Mouse (Mus musculus): ENCODE measurements around the gene Spty2d1. TPM values are rescaled to one million over a fixed set of nuclear protein-coding genes. Genes with fewer than 3 reads are reported as not detected.

Gene Spty2d1
- total and polyA plus RNA-seq, 3 experiments = 14.4 to 36.9 (median 14.9) TPM

DNA sequence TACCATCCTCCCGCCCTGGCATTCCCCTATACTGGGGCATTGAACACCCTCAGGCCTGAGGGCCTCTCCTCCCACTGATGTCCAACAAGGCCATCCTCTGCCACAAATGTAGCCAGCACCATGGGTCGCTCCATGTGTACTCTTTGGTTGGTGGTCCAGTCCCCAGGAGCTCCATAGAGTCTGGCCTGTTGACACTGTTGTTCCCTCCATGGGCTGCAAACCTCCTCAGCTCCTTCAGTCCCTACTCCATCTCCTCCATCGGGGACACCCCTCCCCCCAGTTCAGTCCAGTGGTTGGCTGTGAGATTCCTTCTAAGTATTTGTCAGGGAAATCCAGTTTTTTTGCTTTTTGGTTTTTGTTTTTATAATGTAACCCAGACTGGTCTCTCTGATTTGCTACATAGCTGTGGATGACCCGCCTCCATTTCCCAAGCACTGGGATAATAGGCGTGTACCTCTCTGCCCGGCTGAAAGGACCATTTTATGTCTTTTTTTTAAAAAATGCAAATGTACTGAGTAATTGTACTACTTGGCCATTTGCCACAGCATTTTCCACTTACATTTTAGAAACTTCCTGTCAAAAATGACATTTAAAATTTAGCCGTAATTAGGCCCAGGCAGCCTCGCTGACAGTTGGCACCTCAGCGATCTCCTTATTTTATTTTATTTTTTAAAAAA lies 22.4 kb upstream of the Spty2d1 start:
- Histone ChIP-seq H3K4me3 (ENCODE audit: control insufficient read depth in 1 of 2, insufficient read depth in 1 of 2, low read depth in 2 of 2, low read length in 2 of 2) (no peak overlapping the region), H3K79me2 (ENCODE audit: control insufficient read depth, insufficient read depth, low read length, poor library complexity) (no peaks in the 10 kb centered on the region), H3K27me3 (ENCODE audit: control insufficient read depth in 1 of 2, insufficient read depth in 2 of 2, low read length in 2 of 2) (peaks cover 2 to 5% of the 10 kb centered on the region in 2 experiments; a peak in 2 of 4 replicates), H3K4me1 (ENCODE audit: control insufficient read depth in 1 of 2, insufficient read depth in 2 of 2, low read length in 2 of 2) (no peaks in the 10 kb centered on the region; a peak in 1 of 4 replicates), H3K9ac (ENCODE audit: control insufficient read depth, low read depth, low read length, poor library complexity, severe bottlenecking) (no peak overlapping the region), H3K36me3 (ENCODE audit: control insufficient read depth in 1 of 2, insufficient read depth in 2 of 2, low read length in 2 of 2) (no peaks in the 10 kb centered on the region), H3K27ac (ENCODE audit: control insufficient read depth, low read depth, low read length) (no peak overlapping the region), H3K9me3 (replicated peaks; ENCODE audit: insufficient read depth, low read length) (no peaks in the 10 kb centered on the region)
- no peak for DNase-seq (ENCODE audit: low read depth, low spot score)
- TF ChIP-seq E2F4 (IDR thresholded peaks at IDR 0.05; ENCODE audit: borderline replicate concordance, low read depth, low read length) = no peak
- TF ChIP-seq MYC (IDR thresholded peaks at IDR 0.05; ENCODE audit: low read depth, low read length) = no peak
- no peak for TF ChIP-seq TAL1 (IDR thresholded peaks at IDR 0.05; ENCODE audit: low read length)
- no peak for TF ChIP-seq BHLHE40 (IDR thresholded peaks at IDR 0.05; ENCODE audit: borderline replicate concordance, low read depth, low read length)
- no peak for TF ChIP-seq SIN3A (IDR thresholded peaks at IDR 0.05; ENCODE audit: low read length)
- TF ChIP-seq POLR2AphosphoS2 (IDR thresholded peaks at IDR 0.05; ENCODE audit: low read length) = no peak
- no peak for TF ChIP-seq ETS1 (IDR thresholded peaks at IDR 0.05; ENCODE audit: low read depth, low read length)
- no peak for TF ChIP-seq MAX (IDR thresholded peaks at IDR 0.05; ENCODE audit: low read length)
- no peak for TF ChIP-seq ZC3H11A (IDR thresholded peaks at IDR 0.05; ENCODE audit: low read depth, low read length)
- no peak for TF ChIP-seq RCOR1 (IDR thresholded peaks at IDR 0.05; ENCODE audit: low read depth, low read length)
- TF ChIP-seq ZKSCAN1 (IDR thresholded peaks at IDR 0.05; ENCODE audit: low read depth, low read length) = no peak
- TF ChIP-seq CTCF (IDR thresholded peaks at IDR 0.05 in 2 of 3, conservative IDR thresholded peaks at IDR 0.05 in 1 of 3; ENCODE audit: control insufficient read depth in 1 of 3, insufficient read depth in 1 of 3, low read depth in 2 of 3, low read length in 3 of 3, poor library complexity in 1 of 3, severe bottlenecking in 1 of 3) = no peak
- no peak for TF ChIP-seq MAZ (IDR thresholded peaks at IDR 0.05; ENCODE audit: low read depth, low read length)
- no peak for TF ChIP-seq HCFC1 (IDR thresholded peaks at IDR 0.05; ENCODE audit: low read depth, low read length)
- no peak for TF ChIP-seq USF1 (IDR thresholded peaks at IDR 0.05; ENCODE audit: low read depth, low read length)
- no peak for TF ChIP-seq CHD2 (IDR thresholded peaks at IDR 0.05; ENCODE audit: low read length)
- TF ChIP-seq MAFK (IDR thresholded peaks at IDR 0.05; ENCODE audit: borderline replicate concordance, low read depth, low read length) = no peak

DNA sequence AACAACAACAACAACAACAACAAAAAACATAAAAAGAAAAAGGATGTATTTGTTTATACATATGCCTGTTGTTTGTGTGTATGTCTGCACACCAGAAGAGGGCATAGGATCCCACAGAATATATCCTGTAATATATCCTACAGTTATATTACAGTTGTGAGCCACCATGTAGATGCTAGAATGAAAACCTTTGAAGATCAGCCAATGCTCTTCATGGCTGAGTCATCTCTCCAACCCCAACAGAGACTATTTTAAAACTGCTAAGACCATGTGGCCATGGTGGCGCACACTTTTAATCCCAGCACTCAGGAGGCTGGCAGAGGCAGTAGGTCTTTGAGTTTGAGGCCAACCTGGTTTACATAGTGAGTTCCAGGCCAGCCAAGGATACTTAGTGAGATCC lies 19.3 kb upstream of the Spty2d1 start:
- DNase-seq (ENCODE audit: low read depth, low spot score) = no peak
- Histone ChIP-seq H3K27ac (ENCODE audit: control insufficient read depth, low read depth, low read length) (no peak overlapping the region), H3K4me1 (ENCODE audit: control insufficient read depth in 1 of 2, insufficient read depth in 2 of 2, low read length in 2 of 2) (no peaks in the 10 kb centered on the region), H3K27me3 (ENCODE audit: control insufficient read depth in 1 of 2, insufficient read depth in 2 of 2, low read length in 2 of 2) (no peaks in the 10 kb centered on the region; a peak in 1 of 4 replicates), H3K79me2 (ENCODE audit: control insufficient read depth, insufficient read depth, low read length, poor library complexity) (no peaks in the 10 kb centered on the region), H3K4me3 (ENCODE audit: control insufficient read depth in 1 of 2, insufficient read depth in 1 of 2, low read depth in 2 of 2, low read length in 2 of 2) (no peak overlapping the region), H3K9ac (ENCODE audit: control insufficient read depth, low read depth, low read length, poor library complexity, severe bottlenecking) (no peak overlapping the region), H3K9me3 (replicated peaks; ENCODE audit: insufficient read depth, low read length) (no peaks in the 10 kb centered on the region), H3K36me3 (ENCODE audit: control insufficient read depth in 1 of 2, insufficient read depth in 2 of 2, low read length in 2 of 2) (no peaks in the 10 kb centered on the region)
- TF ChIP-seq ZKSCAN1 (IDR thresholded peaks at IDR 0.05; ENCODE audit: low read depth, low read length) (no peak), POLR2A (IDR thresholded peaks at IDR 0.05; ENCODE audit: control insufficient read depth in 1 of 2, insufficient read depth in 1 of 2, low read depth in 1 of 2, low read length in 2 of 2, poor library complexity in 1 of 2) (no peak), GATA1 (IDR thresholded peaks at IDR 0.05; ENCODE audit: low read depth, low read length) (no peak), POLR2AphosphoS2 (IDR thresholded peaks at IDR 0.05; ENCODE audit: low read length) (no peak), ELF1 (IDR thresholded peaks at IDR 0.05; ENCODE audit: low read depth, low read length) (no peak), SMC3 (IDR thresholded peaks at IDR 0.05; ENCODE audit: low read depth, low read length) (no peak), NELFE (IDR thresholded peaks at IDR 0.05; ENCODE audit: low read depth, low read length) (no peak), CHD1 (IDR thresholded peaks at IDR 0.05; ENCODE audit: low read depth, low read length) (no peak), ZMIZ1 (IDR thresholded peaks at IDR 0.05; ENCODE audit: low read depth, low read length) (no peak), ETS1 (IDR thresholded peaks at IDR 0.05; ENCODE audit: low read depth, low read length) (no peak), ZC3H11A (IDR thresholded peaks at IDR 0.05; ENCODE audit: low read depth, low read length) (no peak), MXI1 (IDR thresholded peaks at IDR 0.05; ENCODE audit: low read depth, low read length) (no peak), TCF12 (IDR thresholded peaks at IDR 0.05; ENCODE audit: low read depth, low read length) (no peak), BHLHE40 (IDR thresholded peaks at IDR 0.05; ENCODE audit: borderline replicate concordance, low read depth, low read length) (no peak), ZNF384 (IDR thresholded peaks at IDR 0.05; ENCODE audit: low read depth, low read length) (no peak), SIN3A (IDR thresholded peaks at IDR 0.05; ENCODE audit: low read length) (no peak), EP300 (IDR thresholded peaks at IDR 0.05; ENCODE audit: low read depth in 1 of 2, low read length in 2 of 2) (no peak), POLR2AphosphoS5 (IDR thresholded peaks at IDR 0.05; ENCODE audit: borderline replicate concordance, low read depth, low read length) (no peak), E2F4 (IDR thresholded peaks at IDR 0.05; ENCODE audit: borderline replicate concordance, low read depth, low read length) (no peak), TAL1 (IDR thresholded peaks at IDR 0.05; ENCODE audit: low read length) (no peak)
